In the genomic region with DNA sequence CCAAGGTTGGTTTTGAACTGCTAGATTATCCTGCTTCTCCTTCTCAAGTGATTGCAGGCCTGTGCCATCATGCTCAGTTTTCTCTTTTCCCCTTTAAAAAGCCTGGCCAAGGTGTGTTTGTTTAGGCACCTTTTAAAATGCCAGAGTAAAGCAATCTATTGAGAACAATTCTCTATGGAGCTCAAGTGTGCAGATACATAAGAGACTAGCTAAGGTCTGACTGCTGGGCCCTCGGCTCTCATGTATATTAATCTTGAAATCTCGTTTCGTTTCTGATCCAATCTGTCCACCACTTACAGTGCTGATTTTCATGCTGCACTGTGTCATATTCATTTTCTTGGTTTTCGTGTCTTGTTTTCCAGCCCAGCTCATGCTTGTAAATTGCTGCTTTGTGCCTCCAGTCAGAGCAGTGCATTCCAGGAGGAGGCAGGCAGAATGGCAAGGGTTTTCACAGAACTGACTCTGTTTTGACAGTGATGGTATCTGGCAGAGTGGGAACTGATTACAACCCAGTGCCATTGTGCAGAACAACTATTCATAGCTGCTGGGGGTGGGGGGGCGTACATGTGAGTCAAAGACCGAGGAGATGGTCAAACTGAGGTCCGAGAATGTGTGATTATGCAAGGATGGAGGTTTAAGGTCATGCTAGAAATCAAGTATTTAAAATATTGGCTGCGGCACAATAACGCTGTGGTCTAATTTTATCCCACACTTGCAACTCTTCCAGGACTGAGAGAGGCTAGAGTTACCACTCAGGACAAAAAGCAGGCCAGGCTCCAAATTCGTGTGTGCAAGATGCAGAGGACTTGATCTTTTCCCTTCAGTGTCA, we compare ENCODE assay signal across 9 mouse cellular contexts.
DNase-seq lines count a peak whose midpoint lies in the region; ATAC-seq lines count a peak whose summit lies in the region.
"Had no signal": no experiment of that assay in that cellular context is flagged by ENCODE, and none has a peak within 500 bp of the region (broad histone marks: within the 10 kb centered on the region; RNA-seq: fewer than 3 reads in every experiment).

No protein-coding gene starts in this region.

- no peak overlapping the region for H3K4me3 ChIP-seq in forebrain, embryonic 15.5 days
- no peak overlapping the region for H3K4me3 ChIP-seq in forebrain, embryonic 12.5 days (replicated peaks)
- H3K4me3 ChIP-seq in heart, embryonic 10.5 days: no peak overlapping the region
- H3K4me3 ChIP-seq: megakaryocyte, embryonic 14.5 days had no signal

- peak overlapping the region; percentile 25; the same call in 1 of the 2 replicates for H3K27ac ChIP-seq in forebrain, embryonic 15.5 days (replicated peaks)
- no peak overlapping the region for H3K27ac ChIP-seq in forebrain, embryonic 12.5 days
- H3K27ac ChIP-seq in heart, embryonic 10.5 days: peak overlapping the region; percentile 11

- no peaks in the 10 kb centered on the region for H3K9me3 ChIP-seq in forebrain, embryonic 15.5 days
- no peaks in the 10 kb centered on the region for H3K9me3 ChIP-seq in forebrain, embryonic 12.5 days
- H3K9me3 ChIP-seq in heart, embryonic 10.5 days: no peaks in the 10 kb centered on the region

- H3K9ac ChIP-seq in forebrain, embryonic 15.5 days (replicated peaks): no peak overlapping the region
- no peak overlapping the region for H3K9ac ChIP-seq in forebrain, embryonic 12.5 days

- H3K4me1 ChIP-seq in forebrain, embryonic 15.5 days: peaks cover 4% of the 10 kb centered on the region; the same call in 1 of the 2 replicates
- peaks cover 7% of the 10 kb centered on the region for H3K4me1 ChIP-seq in forebrain, embryonic 12.5 days
- H3K4me1 ChIP-seq in heart, embryonic 10.5 days: peaks cover 24% of the 10 kb centered on the region
- H3K4me1 ChIP-seq: megakaryocyte, embryonic 14.5 days had no signal

- intact Hi-C loops in left cerebral cortex, postnatal 14 days (cut with DNase I): no loop called here

- no peaks in the 10 kb centered on the region for H3K27me3 ChIP-seq in forebrain, embryonic 15.5 days
- H3K27me3 ChIP-seq in forebrain, embryonic 12.5 days: peaks cover 5% of the 10 kb centered on the region; the same call in 1 of the 2 replicates
- no peaks in the 10 kb centered on the region for H3K27me3 ChIP-seq in heart, embryonic 10.5 days (ENCODE audit: insufficient read depth, poor library complexity, severe bottlenecking)

- WGBS in forebrain, embryonic 15.5 days: 50% methylated on average over 10 of the region's 10 CpGs
- 55% methylated on average over 10 of the region's 10 CpGs for WGBS in forebrain, embryonic 12.5 days
- 39% methylated on average over 10 of the region's 10 CpGs for WGBS in heart, embryonic 10.5 days

- no peak for ATAC-seq in forebrain, embryonic 15.5 days (replicated peaks)
- no peak for ATAC-seq in forebrain, embryonic 12.5 days (ENCODE audit: low FRiP score)
- no peak for ATAC-seq in megakaryocyte-erythroid progenitor cell, adult 5-6 weeks (replicated peaks; ENCODE audit: low FRiP score, low TSS enrichment, poor library complexity, severe bottlenecking)

- no peaks in the 10 kb centered on the region for H3K36me3 ChIP-seq in forebrain, embryonic 15.5 days
- H3K36me3 ChIP-seq in forebrain, embryonic 12.5 days (replicated peaks): no peaks in the 10 kb centered on the region
- no peaks in the 10 kb centered on the region for H3K36me3 ChIP-seq in heart, embryonic 10.5 days

- DNase-seq in adipocyte (ENCODE audit: low spot score): peak; percentile 94
- DNase-seq in heart, embryonic 10.5 days (ENCODE audit: low spot score): no peak
- peak; percentile 29 to 58 for DNase-seq in left cerebral cortex, postnatal 14 days (ENCODE audit: low spot score in 2 of 2)
- DNase-seq in thymus, postnatal 25 days: no peak
- DNase-seq in adrenal gland, adult 2 months: no peak

- H3K4me2 ChIP-seq in forebrain, embryonic 15.5 days (replicated peaks): no peak overlapping the region
- no peak overlapping the region for H3K4me2 ChIP-seq in forebrain, embryonic 12.5 days

Comparison
In these comparisons a context has a peak if more than half of its experiments do, and no peak if none do; other contexts are left out.
1. DNase-seq: peak in adipocyte (single experiment) and left cerebral cortex, postnatal 14 days (2 of 2); none in heart, embryonic 10.5 days (single experiment), thymus, postnatal 25 days (single experiment) and adrenal gland, adult 2 months (single experiment).